Mouse (Mus musculus) frontal cortex, postnatal 14 days (tissue): ENCODE results near the gene Ankrd22.

ENCODE experiments used
- DNase-seq, 2 experiments: peaks; one replicate each; pipeline ENCODE4 v3.0.0; 2022; ENCODE audit warnings: low spot score in 2 of 2

Gene Ankrd22

GRCm38 (mm10) chr19:34095381-34095780 lies 70.5 kb downstream of the Ankrd22 start:
- no peak for DNase-seq

DNA sequence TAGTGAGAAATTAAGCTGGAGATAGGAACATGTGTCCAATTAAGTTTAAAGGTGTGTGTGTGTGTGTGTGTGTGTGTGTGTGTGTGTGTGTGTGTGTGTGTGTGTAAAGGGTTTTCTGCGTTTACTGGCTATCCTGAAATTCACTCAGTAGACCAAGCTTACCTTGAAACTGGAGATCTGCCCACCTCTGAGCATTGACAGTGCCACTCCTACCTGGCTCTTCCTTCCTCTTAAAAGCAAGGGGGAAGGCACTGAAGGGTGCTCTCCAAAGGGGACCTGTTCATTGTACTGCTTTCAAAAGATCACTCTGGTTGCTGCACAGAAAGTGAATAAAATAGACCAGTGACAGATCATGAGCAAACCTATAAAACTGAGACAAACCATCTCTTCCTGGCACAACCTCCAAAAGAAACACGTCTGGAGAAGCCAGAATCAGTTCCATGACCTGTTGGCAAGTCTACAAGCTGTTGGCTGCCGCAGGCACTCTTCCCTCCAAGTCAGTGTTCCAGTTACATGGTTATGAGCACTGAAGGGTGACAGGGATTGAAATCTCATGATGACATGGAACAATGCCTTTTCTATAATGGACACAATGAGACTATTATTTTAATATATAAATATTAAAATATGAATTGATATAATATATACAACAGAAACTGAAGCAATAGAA lies 76.7 kb downstream of the Ankrd22 start:
- no peak for DNase-seq

DNA sequence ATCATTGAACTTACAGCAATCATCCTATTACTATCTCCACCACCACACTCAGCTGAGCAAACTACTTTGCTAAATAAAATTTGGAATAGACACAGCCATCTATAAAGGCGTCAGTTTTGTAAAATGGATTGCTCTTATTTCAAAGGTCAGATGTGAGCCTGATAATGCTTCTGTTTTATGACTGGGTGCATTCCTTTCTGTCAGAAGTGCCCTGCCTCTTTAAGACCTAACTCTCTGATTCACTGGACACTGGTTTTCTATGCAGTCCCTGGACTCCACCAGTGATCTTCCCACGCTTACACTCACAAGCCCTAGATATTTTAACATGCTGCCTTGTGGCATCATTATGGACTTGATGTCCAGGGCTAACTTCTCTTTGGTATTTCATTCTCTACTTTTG lies 87.7 kb downstream of the Ankrd22 start:
- DNase-seq = no peak

DNA sequence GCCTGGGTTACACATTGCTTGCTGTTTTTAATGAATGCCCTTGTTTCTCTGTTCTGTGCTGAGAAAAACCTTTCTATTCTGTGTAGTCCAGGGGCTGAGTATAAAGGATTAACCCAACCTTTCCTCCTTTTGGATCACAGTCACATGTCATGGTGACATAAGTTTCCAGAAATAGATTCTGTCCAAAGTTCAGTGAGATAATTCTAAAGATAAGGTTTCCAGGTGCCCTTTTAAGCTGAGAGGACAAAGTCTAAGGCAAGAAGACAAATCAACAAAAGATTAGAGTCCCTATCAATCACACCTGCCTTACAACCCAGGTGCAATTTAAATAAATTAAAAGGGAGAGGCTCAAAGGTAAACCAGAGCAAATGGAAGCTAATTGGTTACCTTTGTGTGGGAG lies 91.6 kb downstream of the Ankrd22 start:
- DNase-seq = no peak
